Mouse (Mus musculus): ENCODE measurements around the gene Hic1. TPM values are rescaled to one million over a fixed set of nuclear protein-coding genes. Genes with fewer than 3 reads are reported as not detected.
A peak's percentile ranks its signal among the peaks of the same experiment; 100 is the strongest.

The Hic1 gene
- polyA plus RNA-seq, 1 experiment from 2014 or later = 1.2 TPM

DNA sequence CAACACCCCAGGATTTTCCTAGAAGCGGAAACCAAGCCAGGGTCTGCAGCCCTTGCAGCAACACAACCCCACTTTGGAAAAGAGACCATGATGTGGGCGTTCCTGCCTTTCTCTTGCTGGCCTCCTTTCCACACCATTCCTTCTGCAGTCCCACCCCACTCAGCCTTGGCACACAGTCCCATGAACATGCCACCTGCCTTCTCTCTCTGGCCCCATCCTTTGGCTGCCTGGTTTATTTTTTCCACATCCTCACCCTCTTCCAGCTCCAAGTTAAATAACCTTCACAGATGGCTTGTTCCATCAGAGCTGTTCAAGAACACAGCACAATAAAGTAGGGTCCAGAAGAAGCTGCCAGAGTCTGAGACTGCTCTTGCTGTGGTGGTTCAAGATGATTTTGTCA lies 50.0 kb downstream of the Hic1 start:
- Histone ChIP-seq H3K4me1 (replicated peaks; ENCODE audit: control insufficient read depth, insufficient read depth, low read length) (no peaks in the 10 kb centered on the region; the same call in 1 of the 2 replicates), H3K36me3 (ENCODE audit: control insufficient read depth, insufficient read depth) (no peaks in the 10 kb centered on the region), H3K4me2 (ENCODE audit: low read length) (no peak overlapping the region), H3K27me3 (replicated peaks; ENCODE audit: control insufficient read depth, insufficient read depth, low read length) (no peaks in the 10 kb centered on the region), H3K9ac (replicated peaks; ENCODE audit: low read depth, low read length) (no peak overlapping the region), H3K9me3 (ENCODE audit: control insufficient read depth, low read length) (no peaks in the 10 kb centered on the region), H3K27ac (ENCODE audit: low read length) (no peak overlapping the region), H3K4me3 (replicated peaks; ENCODE audit: low read length) (no peak overlapping the region)
- 86% methylated on average over 2 of the region's 2 CpGs for WGBS
- ATAC-seq = no peak

DNA sequence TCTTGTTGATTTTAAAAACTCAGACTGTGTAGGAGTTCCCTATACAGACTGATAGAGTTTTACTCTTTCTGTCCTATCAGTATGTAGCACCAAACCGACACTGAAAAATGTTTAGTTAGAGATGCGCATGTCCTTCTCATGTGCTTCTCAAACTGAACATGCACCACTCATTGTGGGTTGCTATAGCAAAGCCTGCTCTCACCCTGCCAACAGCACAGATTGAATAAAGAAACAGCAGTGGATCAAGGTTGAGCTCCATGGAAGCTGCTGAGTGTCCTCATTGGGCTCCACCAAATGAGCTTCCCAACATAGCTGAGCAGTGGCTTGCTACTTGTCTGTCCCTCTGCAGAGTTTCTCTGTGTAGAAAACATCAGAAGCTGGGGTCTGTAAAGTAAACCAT lies 51.2 kb downstream of the Hic1 start:
- no peaks in the 10 kb centered on the region for H3K36me3 ChIP-seq (ENCODE audit: control insufficient read depth, insufficient read depth)
- ATAC-seq = no peak
- H3K4me2 ChIP-seq (ENCODE audit: low read length) = no peak overlapping the region
- no peak overlapping the region for H3K9ac ChIP-seq (replicated peaks; ENCODE audit: low read depth, low read length)
- H3K27me3 ChIP-seq (replicated peaks; ENCODE audit: control insufficient read depth, insufficient read depth, low read length) = no peaks in the 10 kb centered on the region
- H3K27ac ChIP-seq (ENCODE audit: low read length) = no peak overlapping the region
- H3K9me3 ChIP-seq (ENCODE audit: control insufficient read depth, low read length) = no peaks in the 10 kb centered on the region
- no peaks in the 10 kb centered on the region; the same call in 1 of the 2 replicates for H3K4me1 ChIP-seq (replicated peaks; ENCODE audit: control insufficient read depth, insufficient read depth, low read length)
- 93% methylated on average over 2 of the region's 2 CpGs for WGBS
- no peak overlapping the region for H3K4me3 ChIP-seq (replicated peaks; ENCODE audit: low read length)

DNA sequence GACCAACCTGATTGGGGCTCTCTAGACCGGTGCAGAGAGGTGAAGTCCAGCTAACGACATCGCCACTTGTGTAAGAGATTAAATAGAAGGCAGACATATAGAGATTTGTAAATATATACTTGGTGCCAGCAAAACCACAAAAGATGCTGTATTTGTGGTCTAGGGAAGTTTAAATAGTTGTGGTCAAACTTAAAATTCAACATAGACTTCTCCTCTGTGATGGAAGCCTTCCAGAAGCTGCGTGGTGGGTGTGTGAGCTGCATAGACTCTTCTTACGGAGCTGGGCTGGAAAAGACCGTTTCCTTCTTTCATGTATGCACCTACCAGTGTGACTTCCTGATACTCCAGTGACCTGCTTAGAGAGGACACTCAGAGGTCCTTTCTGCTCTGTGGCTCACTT lies 52.9 kb downstream of the Hic1 start:
- no peaks in the 10 kb centered on the region for H3K36me3 ChIP-seq (ENCODE audit: control insufficient read depth, insufficient read depth)
- ATAC-seq = no peak
- H3K9me3 ChIP-seq (ENCODE audit: control insufficient read depth, low read length) = no peaks in the 10 kb centered on the region
- H3K4me2 ChIP-seq (ENCODE audit: low read length) = no peak overlapping the region
- H3K9ac ChIP-seq (replicated peaks; ENCODE audit: low read depth, low read length) = no peak overlapping the region
- no peaks in the 10 kb centered on the region for H3K27me3 ChIP-seq (replicated peaks; ENCODE audit: control insufficient read depth, insufficient read depth, low read length)
- WGBS = 89% methylated on average over 6 of the region's 6 CpGs
- H3K4me3 ChIP-seq (replicated peaks; ENCODE audit: low read length) = no peak overlapping the region
- H3K4me1 ChIP-seq (replicated peaks; ENCODE audit: control insufficient read depth, insufficient read depth, low read length) = no peaks in the 10 kb centered on the region
- no peak overlapping the region for H3K27ac ChIP-seq (ENCODE audit: low read length)

MicroRNAs within 50 kb of the gene (microRNA counts, 519-probe panel; counts per million panel counts)
- 3,171 counts per million, percentile 80 among the panel's probes with 10 or more counts for microRNA mmu-miR-132
- microRNA mmu-miR-212 = 1,710 counts per million, percentile 18 among the panel's probes with 10 or more counts

Small RNA genes within 50 kb of the gene (microRNA-seq; reads per million reads assigned to microRNA genes)
- gene Mir132 = 898 reads per million, percentile 79 among the genes with 10 or more reads in this experiment
- 54.2 reads per million, percentile 45 among the genes with 10 or more reads in this experiment for gene Mir212

Other genes with a start within 250 kb of the Hic1 start
- gene Smg6, start 243.7 kb downstream of the Hic1 start, polyA plus RNA-seq (2015; fragmentation: Nextera tagmentation; extraction: Ambion mirVana) = 18.6 and 19.2 TPM in 2 replicates
- 44.5 and 46.5 TPM in 2 replicates for gene Srr, start 243.6 kb downstream of the Hic1 start, polyA plus RNA-seq (2015; fragmentation: Nextera tagmentation; extraction: Ambion mirVana)
- 18.0 and 20.8 TPM in 2 replicates for gene Ovca2, start 9.3 kb upstream of the Hic1 start, polyA plus RNA-seq (2015; fragmentation: Nextera tagmentation; extraction: Ambion mirVana)
- 15.4 and 16.1 TPM in 2 replicates for gene Dph1, start 21.7 kb upstream of the Hic1 start, polyA plus RNA-seq (2015; fragmentation: Nextera tagmentation; extraction: Ambion mirVana)
- gene Rtn4rl1, start 24.3 kb upstream of the Hic1 start, polyA plus RNA-seq (2015; fragmentation: Nextera tagmentation; extraction: Ambion mirVana) = 5.5 and 6.3 TPM in 2 replicates
- 67.1 and 71.5 TPM in 2 replicates for gene Rpa1, start 178.8 kb upstream of the Hic1 start, polyA plus RNA-seq (2015; fragmentation: Nextera tagmentation; extraction: Ambion mirVana)
- gene Smyd4, start 178.9 kb upstream of the Hic1 start, polyA plus RNA-seq (2015; fragmentation: Nextera tagmentation; extraction: Ambion mirVana) = 15.0 and 19.0 TPM in 2 replicates